Mouse (Mus musculus) lung, postnatal 0 days (tissue): ENCODE data around the gene Cda. TPM values are rescaled to one million over a fixed set of nuclear protein-coding genes. Genes with fewer than 3 reads are reported as not detected.

Experiments
- ATAC-seq: fragments of 200-750 bp; cut with Nextera tagmentation; 2 replicates; pipeline ENCODE4 v1.8.0; 2017; ENCODE audit warnings: moderate library complexity
- DNase-seq: peaks from one replicate; pipeline ENCODE4 v3.0.0-alpha.2; 2016; ENCODE audit warnings: low spot score
- H3K27ac ChIP-seq: fragments of 300-500 bp; sonication (generic); 2 replicates; pipeline ENCODE4 v1.5.1; 2014; ENCODE audit warnings: antibody characterized with exemption, mild to moderate bottlenecking, low read length, mixed read lengths
- H3K27me3 ChIP-seq: fragments of 300-500 bp; sonication (generic); replicated peaks from 2 replicates; pipeline ENCODE4 v1.6.1; 2014; ENCODE audit warnings: low read length, mixed read lengths; ENCODE audit not compliant: insufficient read depth
- H3K36me3 ChIP-seq: fragments of 300-500 bp; sonication (generic); 2 replicates; pipeline ENCODE4 v1.6.1; 2014; ENCODE audit warnings: low read length, mixed read lengths; ENCODE audit not compliant: insufficient read depth
- H3K4me1 ChIP-seq: fragments of 300-500 bp; sonication (generic); 2 replicates; pipeline ENCODE4 v1.6.1; 2014; ENCODE audit warnings: antibody characterized with exemption, low read depth, low read length, mixed read lengths; ENCODE audit not compliant: insufficient read depth
- H3K4me2 ChIP-seq: fragments of 300-500 bp; sonication (generic); replicated peaks from 2 replicates; pipeline ENCODE4 v1.6.1; 2014; ENCODE audit warnings: low read depth, mild to moderate bottlenecking, low read length, moderate library complexity, mixed read lengths
- H3K4me3 ChIP-seq: fragments of 300-500 bp; sonication (generic); 2 replicates; pipeline ENCODE4 v1.5.1; 2014; ENCODE audit warnings: low read depth, low read length
- H3K9ac ChIP-seq: fragments of 300-500 bp; sonication (generic); replicated peaks from 2 replicates; pipeline ENCODE4 v1.6.1; 2014; ENCODE audit warnings: low read depth, mild to moderate bottlenecking
- H3K9me3 ChIP-seq: fragments of 300-500 bp; sonication (generic); 2 replicates; pipeline ENCODE4 v1.6.1; 2016; ENCODE audit warnings: low read length, mixed read lengths
- CTCF ChIP-seq: IDR thresholded peaks from 2 replicates; pipeline ENCODE4 v1.5.1; 2016; ENCODE audit warnings: antibody characterized with exemption, mild to moderate bottlenecking
- EP300 ChIP-seq: IDR thresholded peaks from 2 replicates; pipeline ENCODE4 v1.6.1; 2016; ENCODE audit warnings: antibody characterized with exemption, mild to moderate bottlenecking, control low read depth
- WGBS: fragments of 180-500 bp; shearing (Covaris S2); extraction: QIAGEN DNeasy Blood & Tissue Kit; methylation state at CpG from one replicate; pipeline ENCODE4 v1.1.7; 2014; 5-methylcytosine and 5-hydroxymethylcytosine counted together
- polyA plus RNA-seq: library from polyadenylated mRNA; unstranded; fragments of >200 nt; fragmentation: Nextera tagmentation; extraction: Ambion mirVana; gene quantifications from 2 replicates; pipeline ENCODE4 v1.2.1, GENCODE M21; 2015

Gene Cda
- polyA plus RNA-seq, 1 experiment from 2014 or later, result 16.0 TPM

- Histone ChIP-seq H3K4me1 (no peaks in the 10 kb centered on the region), H3K9ac (no peak overlapping the region), H3K4me2 (no peak overlapping the region), H3K36me3 (peaks cover 35% of the 10 kb centered on the region), H3K27me3 (no peaks in the 10 kb centered on the region), H3K4me3 (no peak overlapping the region), H3K27ac (no peak overlapping the region), H3K9me3 (no peaks in the 10 kb centered on the region)
- WGBS, result 81% methylated on average over 11 of the region's 11 CpGs
- TF ChIP-seq EP300, result no peak
- TF ChIP-seq CTCF, result no peak
- no peak for ATAC-seq
- no peak for DNase-seq
Observed at GRCm38 (mm10) chr4:138313021-138313420, 54.8 kb downstream of the Cda start.

GRCm38 (mm10) chr4:138312105-138312504, 55.7 kb downstream of the Cda start:
- ATAC-seq (no peak), DNase-seq (no peak)
- no peaks in the 10 kb centered on the region for H3K27me3 ChIP-seq
- peaks cover 33% of the 10 kb centered on the region for H3K36me3 ChIP-seq
- no peak for TF ChIP-seq CTCF
- no peak for TF ChIP-seq EP300
- H3K4me2 ChIP-seq, result no peak overlapping the region
- 100% methylated on average over 3 of the region's 3 CpGs for WGBS
- no peaks in the 10 kb centered on the region for H3K4me1 ChIP-seq
- H3K9me3 ChIP-seq, result no peaks in the 10 kb centered on the region
- no peak overlapping the region for H3K27ac ChIP-seq
- no peak overlapping the region for H3K4me3 ChIP-seq
- H3K9ac ChIP-seq, result no peak overlapping the region

DNA sequence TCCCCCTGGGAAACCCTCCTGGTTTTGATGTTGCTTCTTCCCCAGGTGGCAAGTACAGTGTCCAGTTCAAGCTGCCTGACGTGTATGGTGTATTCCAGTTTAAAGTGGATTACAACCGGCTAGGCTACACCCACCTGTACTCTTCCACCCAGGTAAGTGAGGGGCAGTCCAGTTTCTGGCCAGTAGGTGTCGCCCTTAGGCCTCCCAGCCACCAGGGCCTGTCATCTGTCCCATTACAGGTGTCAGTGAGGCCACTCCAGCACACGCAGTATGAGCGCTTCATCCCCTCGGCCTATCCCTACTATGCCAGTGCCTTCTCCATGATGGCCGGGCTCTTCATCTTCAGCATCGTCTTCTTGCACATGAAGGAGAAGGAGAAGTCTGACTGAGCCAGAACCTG, 56.2 kb downstream of the Cda start:
- Histone ChIP-seq H3K4me2 (no peak overlapping the region), H3K27me3 (no peaks in the 10 kb centered on the region), H3K36me3 (peaks cover 29% of the 10 kb centered on the region), H3K4me1 (no peaks in the 10 kb centered on the region), H3K9me3 (no peaks in the 10 kb centered on the region), H3K9ac (no peak overlapping the region), H3K4me3 (no peak overlapping the region), H3K27ac (no peak overlapping the region)
- 59% methylated on average over 8 of the region's 8 CpGs for WGBS
- TF ChIP-seq EP300 (no peak), CTCF (peak; percentile 83)
- peak; percentile 72 for ATAC-seq
- DNase-seq, result peak; percentile 59

DNA sequence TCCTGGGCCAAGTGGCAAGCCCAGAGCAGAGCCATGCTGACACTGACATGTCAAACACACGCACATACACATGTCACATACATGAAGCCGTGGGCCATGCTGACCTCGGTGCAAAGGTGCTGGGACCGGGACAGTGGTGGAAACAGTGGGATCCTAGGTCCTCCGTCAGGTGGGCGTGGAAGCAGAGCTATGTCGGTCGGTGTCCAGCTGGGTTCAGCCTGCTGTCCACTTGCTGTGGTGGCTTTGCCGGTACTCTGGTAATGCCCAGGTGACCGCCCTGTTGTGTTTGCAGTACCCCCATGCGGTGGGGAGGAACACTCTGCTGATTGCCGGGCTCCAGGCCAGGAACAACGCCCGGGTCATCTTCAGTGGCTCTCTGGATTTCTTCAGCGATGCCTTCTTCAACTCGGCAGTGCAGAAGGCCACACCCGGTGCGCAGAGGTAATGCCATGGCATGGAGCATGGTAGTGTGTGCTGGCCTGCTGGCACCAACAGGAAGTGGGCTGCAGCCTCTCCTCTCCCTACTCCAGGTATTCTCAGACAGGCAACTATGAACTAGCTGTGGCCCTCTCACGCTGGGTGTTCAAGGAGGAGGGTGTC, 57.4 kb downstream of the Cda start:
- Histone ChIP-seq H3K4me1 (peaks cover 5% of the 10 kb centered on the region; the same call in 1 of the 2 replicates), H3K36me3 (peaks cover 27% of the 10 kb centered on the region), H3K4me3 (no peak overlapping the region), H3K9me3 (no peaks in the 10 kb centered on the region), H3K27me3 (no peaks in the 10 kb centered on the region), H3K27ac (no peak overlapping the region), H3K9ac (no peak overlapping the region), H3K4me2 (no peak overlapping the region)
- WGBS, result 90% methylated on average over 19 of the region's 19 CpGs
- no peak for TF ChIP-seq EP300
- TF ChIP-seq CTCF, result no peak
- ATAC-seq (no peak), DNase-seq (no peak)

DNA sequence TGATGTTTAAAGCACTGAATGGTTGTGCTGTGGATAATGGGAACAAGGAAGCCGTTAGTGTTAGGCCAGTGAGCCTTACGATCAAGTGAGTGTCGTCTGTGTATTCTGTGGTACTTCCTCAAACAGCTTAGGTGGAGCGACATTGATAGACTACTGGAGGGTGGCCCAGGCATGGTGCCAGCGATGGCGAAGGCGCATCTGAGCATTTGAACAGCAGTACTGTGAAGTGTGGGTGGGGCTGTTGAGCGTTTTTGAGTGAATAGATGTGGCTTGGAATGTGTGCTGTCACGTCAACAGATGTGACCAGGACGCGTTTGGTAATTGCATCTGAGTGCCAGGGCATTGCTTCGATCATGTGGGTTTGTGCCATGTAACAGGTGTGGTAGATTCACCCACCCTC, 60.1 kb downstream of the Cda start:
- DNase-seq, result no peak
- WGBS, result 76% methylated on average over 12 of the region's 12 CpGs
- no peak overlapping the region for H3K27ac ChIP-seq
- peaks cover 14% of the 10 kb centered on the region; the same call in 1 of the 2 replicates for H3K4me1 ChIP-seq
- peaks cover 14% of the 10 kb centered on the region for H3K36me3 ChIP-seq
- no peak for ATAC-seq
- H3K4me2 ChIP-seq, result no peak overlapping the region
- no peaks in the 10 kb centered on the region for H3K27me3 ChIP-seq
- H3K9ac ChIP-seq, result no peak overlapping the region
- no peak for TF ChIP-seq CTCF
- H3K4me3 ChIP-seq, result no peak overlapping the region
- no peaks in the 10 kb centered on the region for H3K9me3 ChIP-seq

- H3K4me1 ChIP-seq, result peaks cover 14% of the 10 kb centered on the region; the same call in 1 of the 2 replicates
- no peak overlapping the region for H3K27ac ChIP-seq
- DNase-seq (no peak), ATAC-seq (no peak)
- no peaks in the 10 kb centered on the region for H3K9me3 ChIP-seq
- 82% methylated on average over 3 of the region's 3 CpGs for WGBS
- H3K4me2 ChIP-seq, result no peak overlapping the region
- H3K36me3 ChIP-seq, result peaks cover 12% of the 10 kb centered on the region
- no peak overlapping the region for H3K9ac ChIP-seq
- no peak overlapping the region for H3K4me3 ChIP-seq
- H3K27me3 ChIP-seq, result no peaks in the 10 kb centered on the region
- TF ChIP-seq EP300, result no peak
- no peak for TF ChIP-seq CTCF
Observed at GRCm38 (mm10) chr4:138307025-138307424, 60.8 kb downstream of the Cda start.
